Comparison of ENCODE assay signal across 21 mouse cellular contexts in genomic region chr19:42008586-42008985, GRCm38 (mm10). TPM values are rescaled to one million over a fixed set of nuclear protein-coding genes. Genes with fewer than 3 reads are reported as not detected.
DNase-seq lines count a peak whose midpoint lies in the region; ATAC-seq lines count a peak whose summit lies in the region.
"Had no signal": no experiment of that assay in that cellular context is flagged by ENCODE, and none has a peak within 500 bp of the region (broad histone marks: within the 10 kb centered on the region; RNA-seq: fewer than 3 reads in every experiment).

No protein-coding gene starts in this region.

- peaks cover 2% of the 10 kb centered on the region; the same call in 1 of the 2 replicates for H3K36me3 ChIP-seq in heart, embryonic 10.5 days
- no peaks in the 10 kb centered on the region; the same call in 1 of the 2 replicates for H3K36me3 ChIP-seq in kidney, embryonic 15.5 days
- H3K36me3 ChIP-seq in limb, embryonic 13.5 days: peaks cover 7% of the 10 kb centered on the region; the same call in 1 of the 2 replicates
- H3K36me3 ChIP-seq: embryonic facial prominence, embryonic 15.5 days had no signal

- no peak overlapping the region for H3K4me3 ChIP-seq in heart, embryonic 10.5 days
- no peak overlapping the region for H3K4me3 ChIP-seq in kidney, embryonic 15.5 days (replicated peaks)
- H3K4me3 ChIP-seq in limb, embryonic 13.5 days: no peak overlapping the region
- H3K4me3 ChIP-seq: embryonic facial prominence, embryonic 15.5 days had no signal

- no peak for ATAC-seq in kidney, embryonic 15.5 days (replicated peaks; ENCODE audit: low FRiP score)
- ATAC-seq in limb, embryonic 13.5 days (ENCODE audit: low FRiP score, low read depth): no peak
- ATAC-seq: forebrain, embryonic 16.5 days had no signal

- peaks cover 65% of the 10 kb centered on the region for H3K4me1 ChIP-seq in heart, embryonic 10.5 days
- peaks cover 76% of the 10 kb centered on the region for H3K4me1 ChIP-seq in kidney, embryonic 15.5 days
- peaks cover 39% of the 10 kb centered on the region for H3K4me1 ChIP-seq in limb, embryonic 13.5 days

- DNase-seq in heart, embryonic 10.5 days (ENCODE audit: low spot score): no peak
- DNase-seq in heart, postnatal 14 days: no peak
- DNase-seq in kidney, postnatal 14 days: no peak
- DNase-seq in adipocyte (ENCODE audit: low spot score): peak; percentile 30
- no peak for DNase-seq in frontal cortex, postnatal 36 days (ENCODE audit: low spot score in 2 of 2)
- no peak for DNase-seq in thymus, postnatal 10 days (ENCODE audit: low spot score in 2 of 2)
- DNase-seq: adrenal gland, postnatal 25 days; cerebellum, postnatal 25 days; gastrocnemius, postnatal 36 days; kidney, postnatal 4 days; layer of hippocampus, postnatal 36 days; lung, embryonic 14.5 days; midbrain, embryonic 14.5 days; right cerebral cortex, postnatal 4 days had no signal

- H3K27ac ChIP-seq in heart, embryonic 10.5 days: peak overlapping the region; percentile 71
- H3K27ac ChIP-seq in kidney, embryonic 15.5 days: peak overlapping the region; percentile 64
- peak overlapping the region; percentile 29; the same call in 1 of the 2 replicates for H3K27ac ChIP-seq in limb, embryonic 13.5 days
- H3K27ac ChIP-seq: embryonic facial prominence, embryonic 15.5 days had no signal

- no peak overlapping the region for H3K4me2 ChIP-seq in kidney, embryonic 15.5 days
- H3K4me2 ChIP-seq in limb, embryonic 13.5 days (replicated peaks): no peak overlapping the region
- H3K4me2 ChIP-seq: embryonic facial prominence, embryonic 15.5 days; lung, embryonic 14.5 days had no signal

- H3K9ac ChIP-seq in kidney, embryonic 15.5 days: peak overlapping the region; percentile 14; the same call in 1 of the 2 replicates
- no peak overlapping the region for H3K9ac ChIP-seq in limb, embryonic 13.5 days
- H3K9ac ChIP-seq: embryonic facial prominence, embryonic 15.5 days; lung, embryonic 14.5 days had no signal

- intact Hi-C loops in heart, postnatal 14 days (cut with DNase I): no loop called here

- H3K9me3 ChIP-seq in heart, embryonic 10.5 days: no peaks in the 10 kb centered on the region
- H3K9me3 ChIP-seq in kidney, embryonic 15.5 days (replicated peaks): no peaks in the 10 kb centered on the region
- no peaks in the 10 kb centered on the region for H3K9me3 ChIP-seq in limb, embryonic 13.5 days
- H3K9me3 ChIP-seq: embryonic facial prominence, embryonic 15.5 days had no signal

- WGBS in heart, embryonic 10.5 days: 50% methylated on average over 3 of the region's 3 CpGs
- 46% methylated on average over 3 of the region's 3 CpGs for WGBS in kidney, embryonic 15.5 days
- 53% methylated on average over 3 of the region's 3 CpGs for WGBS in limb, embryonic 13.5 days

- no peaks in the 10 kb centered on the region for H3K27me3 ChIP-seq in heart, embryonic 10.5 days (ENCODE audit: insufficient read depth, poor library complexity, severe bottlenecking)
- no peaks in the 10 kb centered on the region for H3K27me3 ChIP-seq in kidney, embryonic 15.5 days
- no peaks in the 10 kb centered on the region for H3K27me3 ChIP-seq in limb, embryonic 13.5 days
- H3K27me3 ChIP-seq: embryonic facial prominence, embryonic 15.5 days had no signal

RNA-seq across cellular contexts. Expression of gene Ubtd1, which starts 27.0 kb away (rescaled TPM):
- 12.4 and 14.0 TPM in 2 replicates for polyA plus RNA-seq in heart, embryonic 10.5 days (2016; fragmentation: Nextera tagmentation; extraction: Ambion mirVana)
- total RNA-seq in heart, postnatal 14 days (2021): 10 to 100 TPM; 25.9 to 28.0 TPM
- 29.0 and 32.3 TPM in 2 replicates for polyA plus RNA-seq in kidney, embryonic 15.5 days (2015; fragmentation: Nextera tagmentation; extraction: Ambion mirVana)
- polyA plus RNA-seq in limb, embryonic 13.5 days (2015; fragmentation: Nextera tagmentation; extraction: Ambion mirVana): 23.4 and 23.8 TPM in 2 replicates

RNA-seq across cellular contexts. Expression of gene Ankrd2, which starts 27.2 kb away (rescaled TPM):
- not detected in 2 replicates for polyA plus RNA-seq in heart, embryonic 10.5 days (2016; fragmentation: Nextera tagmentation; extraction: Ambion mirVana)
- not detected for total RNA-seq in heart, postnatal 14 days (2021)
- polyA plus RNA-seq in kidney, embryonic 15.5 days (2015; fragmentation: Nextera tagmentation; extraction: Ambion mirVana): 0.35 TPM in 1 of 2 replicates, not detected in the other
- 0.22 and 0.57 TPM in 2 replicates for polyA plus RNA-seq in limb, embryonic 13.5 days (2015; fragmentation: Nextera tagmentation; extraction: Ambion mirVana)
- total RNA-seq: layer of hippocampus, postnatal 36 days had no signal

RNA-seq across cellular contexts. Expression of gene Mms19, which starts 27.6 kb away (rescaled TPM):
- polyA plus RNA-seq in heart, embryonic 10.5 days (2016; fragmentation: Nextera tagmentation; extraction: Ambion mirVana): 25.4 and 27.0 TPM in 2 replicates
- total RNA-seq in heart, postnatal 14 days (2021): 10 to 100 TPM; 16.7 to 21.2 TPM
- 40.6 and 45.6 TPM in 2 replicates for polyA plus RNA-seq in kidney, embryonic 15.5 days (2015; fragmentation: Nextera tagmentation; extraction: Ambion mirVana)
- polyA plus RNA-seq in limb, embryonic 13.5 days (2015; fragmentation: Nextera tagmentation; extraction: Ambion mirVana): 40.1 and 43.9 TPM in 2 replicates

RNA-seq across cellular contexts. Expression of gene Hoga1, which starts 36.8 kb away (rescaled TPM):
- 0.85 and 1.6 TPM in 2 replicates for polyA plus RNA-seq in heart, embryonic 10.5 days (2016; fragmentation: Nextera tagmentation; extraction: Ambion mirVana)
- total RNA-seq in heart, postnatal 14 days (2021): 1 to 10 TPM; 1.4 to 2.3 TPM
- polyA plus RNA-seq in kidney, embryonic 15.5 days (2015; fragmentation: Nextera tagmentation; extraction: Ambion mirVana): 19.7 and 21.1 TPM in 2 replicates
- 1.6 and 1.7 TPM in 2 replicates for polyA plus RNA-seq in limb, embryonic 13.5 days (2015; fragmentation: Nextera tagmentation; extraction: Ambion mirVana)

RNA-seq across cellular contexts. Expression of gene 4933411K16Rik, which starts 43.5 kb away (rescaled TPM):
- polyA plus RNA-seq in heart, embryonic 10.5 days (2016; fragmentation: Nextera tagmentation; extraction: Ambion mirVana): 0.15 TPM in 1 of 2 replicates, not detected in the other
- total RNA-seq in heart, postnatal 14 days (2021): under 1 TPM in 1 of 2 experiments, not detected in 1; 0.32 TPM
- polyA plus RNA-seq in kidney, embryonic 15.5 days (2015; fragmentation: Nextera tagmentation; extraction: Ambion mirVana): 0.54 and 0.62 TPM in 2 replicates
- polyA plus RNA-seq in limb, embryonic 13.5 days (2015; fragmentation: Nextera tagmentation; extraction: Ambion mirVana): 0.17 TPM in 1 of 2 replicates, not detected in the other
- polyA plus RNA-seq: forebrain, embryonic 16.5 days; limb, embryonic 11.5 days; lung, embryonic 14.5 days; midbrain, embryonic 14.5 days; neural tube, embryonic 11.5 days; thymus, postnatal 0 days had no signal
